In the genomic region with DNA sequence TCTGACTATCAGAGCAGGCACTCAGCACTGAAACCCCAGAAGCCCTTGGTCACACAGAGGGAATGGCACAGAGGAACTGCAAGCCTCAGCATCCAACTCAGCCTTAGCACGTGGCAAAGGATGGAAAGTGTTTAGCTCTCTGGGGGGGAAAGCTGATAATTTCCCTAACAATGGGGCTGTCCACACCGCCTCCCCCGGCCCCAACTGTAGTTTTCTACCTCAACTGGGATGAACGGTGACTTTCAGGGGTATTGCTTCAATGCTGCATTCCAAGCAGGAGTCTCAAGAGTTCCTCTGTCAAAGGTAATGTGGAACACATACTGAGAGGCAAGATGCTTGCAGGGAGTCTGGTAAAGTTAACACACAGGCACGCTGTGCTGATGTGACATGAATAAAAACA, we compare ENCODE assay signal across 13 mouse cellular contexts.
"Had no signal": no experiment of that assay in that cellular context is flagged by ENCODE, and none has a peak within 500 bp of the region (broad histone marks: within the 10 kb centered on the region; RNA-seq: fewer than 3 reads in every experiment).

No protein-coding gene starts in this region.

- DNase-seq: liver, postnatal 0 days; lung, embryonic 14.5 days; lung, postnatal 10 days; lung, postnatal 4 days; midbrain, embryonic 14.5 days; retina, postnatal 1 day; right cerebral cortex, adult 18-20 months; right cerebral cortex, postnatal 25 days; right cerebral cortex, postnatal 4 days; spleen, adult 18-20 months; thymus, adult 18-20 months; thymus, postnatal 14 days; thymus, postnatal 36 days had no signal
